Mouse (Mus musculus): Measurements from ENCODE around the gene Btg4. TPM values are rescaled to one million over a fixed set of nuclear protein-coding genes. Genes with fewer than 3 reads are reported as not detected.

Gene Btg4
- total RNA-seq, 2 experiments from 2014 or later = not detected

DNA sequence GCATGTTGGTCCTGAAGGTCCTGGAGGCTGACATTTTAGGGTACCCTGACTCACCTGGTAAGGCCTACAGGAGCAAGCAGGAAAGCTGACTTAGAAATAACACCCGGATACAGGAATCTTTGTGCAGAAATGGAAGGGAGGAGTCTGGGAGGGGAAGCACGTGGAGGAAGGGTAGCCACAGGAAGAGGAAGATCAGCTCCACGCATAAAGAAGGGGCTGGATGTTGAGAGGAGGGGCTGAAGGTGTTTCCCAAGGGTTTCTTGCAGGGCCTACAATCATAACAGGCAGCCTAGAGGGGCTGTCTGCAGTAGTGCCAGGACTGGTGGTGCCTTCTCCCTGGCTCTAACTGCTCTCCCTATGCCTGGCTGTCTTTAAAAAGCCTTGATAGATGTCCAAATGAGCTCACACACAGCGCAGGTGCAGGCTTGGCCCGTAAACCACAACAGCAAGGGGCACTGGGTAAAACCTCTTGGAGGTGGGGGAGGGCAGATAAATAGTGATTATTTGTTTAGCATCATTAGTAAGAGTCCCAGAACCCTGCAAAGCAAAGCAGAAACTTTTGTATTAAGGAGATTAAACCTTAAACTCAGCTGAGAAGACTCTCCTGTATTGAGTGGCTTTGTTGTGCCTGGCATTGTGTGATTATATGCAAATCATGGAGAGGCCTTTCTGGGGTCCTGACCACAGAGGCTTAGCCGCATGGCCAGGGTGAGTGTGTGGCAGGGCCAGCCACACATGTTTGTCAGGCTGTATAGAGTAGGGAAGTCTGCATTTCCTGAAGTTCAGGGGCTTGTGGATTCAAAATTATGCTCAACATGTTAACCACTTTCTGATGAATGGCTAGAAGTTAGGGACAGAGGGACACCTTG is 104.8 kb downstream of the Btg4 start, which contains the start of gene Gm32742:
Gm32742 (minus strand) TSS at position 206 of the 869 bp plus-strand sequence.
- DNase-seq = no peak

DNA sequence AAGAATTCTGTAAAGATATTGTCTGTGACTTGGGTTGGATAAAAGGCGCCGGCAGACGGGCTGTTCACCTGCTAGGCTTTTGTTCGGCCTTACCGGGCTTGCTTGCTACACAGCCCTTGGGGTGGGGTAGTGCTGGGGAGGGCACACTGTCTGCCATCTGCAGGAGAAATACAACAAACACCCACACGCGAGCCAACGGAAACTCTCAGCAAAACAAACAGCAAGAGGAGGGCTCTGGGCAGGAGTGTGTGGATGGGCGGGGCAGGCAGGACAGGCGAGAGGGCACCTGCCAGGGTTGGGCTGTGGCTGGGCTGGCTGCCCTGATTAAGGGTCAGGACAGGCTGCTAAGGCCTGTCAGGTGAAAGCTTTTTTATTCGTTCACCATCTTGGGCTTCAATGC is 107.3 kb downstream of the Btg4 start:
- DNase-seq = no peak

DNA sequence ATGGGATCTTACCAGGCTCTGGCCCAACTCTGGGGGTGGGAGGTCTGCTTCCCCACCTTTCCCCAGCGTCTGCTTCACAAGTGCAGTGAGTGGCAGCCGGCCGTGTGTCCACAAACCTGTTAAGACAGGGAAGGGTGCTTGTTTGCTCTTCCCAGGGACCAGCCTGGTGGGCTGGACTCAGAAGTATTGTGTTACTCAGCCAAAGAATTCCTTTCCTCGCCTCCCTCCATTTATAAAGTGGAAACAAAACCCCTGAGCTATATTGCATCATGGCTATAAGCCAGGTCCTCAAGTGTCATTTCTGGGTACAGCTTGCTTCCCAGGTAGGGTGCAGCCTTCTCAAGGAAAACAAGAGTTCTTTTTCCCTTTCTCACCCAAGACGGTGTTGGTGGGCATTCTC is 108.0 kb downstream of the Btg4 start:
- DNase-seq = no peak

DNA sequence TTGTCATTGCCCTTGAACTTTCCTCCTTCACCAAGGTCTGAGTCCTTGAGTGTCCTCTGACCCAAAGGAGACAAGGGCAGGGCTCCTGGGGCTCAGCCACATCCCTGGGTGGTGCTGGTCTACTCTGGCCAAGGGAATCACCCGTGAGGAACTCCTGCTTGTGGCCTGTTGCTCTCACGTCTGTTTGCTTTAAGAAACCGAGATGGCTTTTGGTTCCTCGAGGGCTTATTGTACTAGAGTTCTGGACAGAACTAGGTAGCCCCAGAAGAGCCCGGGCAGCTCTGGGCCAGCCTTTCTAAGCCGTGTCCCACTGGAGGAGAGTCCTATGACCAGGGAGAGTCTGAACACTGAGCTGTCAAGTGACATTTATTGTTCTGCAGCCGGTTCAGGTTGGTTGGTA is 108.4 kb downstream of the Btg4 start:
- no peak for DNase-seq

Small RNA genes within 50 kb of the gene (microRNA-seq; reads per million reads assigned to microRNA genes)
- gene Mir34b (ENCODE audit: borderline replicate concordance in 2 of 2) (2.2 to 2.4 reads per million in 2 experiments), gene Mir34c (ENCODE audit: borderline replicate concordance in 2 of 2) (92.6 to 111 reads per million in 2 experiments)

Other genes starting within 250 kb of the Btg4 start
- gene Ppp2r1b, start 215.6 kb upstream of the Btg4 start, total RNA-seq (2021) = 1 to 10 TPM; 5.0 to 7.9 TPM
- 10 to 100 TPM; 15.7 to 30.7 TPM for gene Sik2, start 51.8 kb upstream of the Btg4 start, total RNA-seq (2021)
- gene Layn, start 16.2 kb downstream of the Btg4 start, total RNA-seq (2021) = 1 to 10 TPM in 1 of 2 experiments, under 1 TPM in 1; 0.64 to 2.8 TPM
- not detected for gene 4833427G06Rik, start 41.2 kb downstream of the Btg4 start, total RNA-seq (2021)
- not detected for gene Gm32742, start 104.6 kb downstream of the Btg4 start, total RNA-seq (2021)
- gene Pou2af1, start 152.8 kb downstream of the Btg4 start, total RNA-seq (2021) = under 1 TPM in 1 of 2 experiments, not detected in 1; 0.13 TPM
- gene Colca2, start 217.7 kb downstream of the Btg4 start, total RNA-seq (2021) = 1 to 10 TPM in 1 of 2 experiments, not detected in 1; 1.1 TPM